Mouse (Mus musculus) kidney, embryonic 16.5 days (tissue): ENCODE measurements around the gene Whamm. TPM values are rescaled to one million over a fixed set of nuclear protein-coding genes. Genes with fewer than 3 reads are reported as not detected.
A peak's percentile ranks its signal among the peaks of the same experiment; 100 is the strongest.

Experiments
- ATAC-seq: fragments of 200-750 bp; cut with Nextera tagmentation; 2 replicates; pipeline ENCODE4 v1.8.0; 2017; ENCODE audit warnings: moderate TSS enrichment; ENCODE audit not compliant: low FRiP score, low TSS enrichment
- H3K27ac ChIP-seq: fragments of 300-500 bp; sonication (generic); 2 replicates; pipeline ENCODE4 v1.5.1; 2014; ENCODE audit warnings: low read length
- H3K27me3 ChIP-seq: fragments of 300-500 bp; sonication (generic); 2 replicates; pipeline ENCODE4 v1.6.1; 2014; ENCODE audit warnings: low read length, control low read depth, mixed read lengths; ENCODE audit not compliant: insufficient read depth
- H3K36me3 ChIP-seq: fragments of 300-500 bp; sonication (generic); 2 replicates; pipeline ENCODE4 v1.6.1; 2014; ENCODE audit warnings: low read length, control low read depth, mixed read lengths; ENCODE audit not compliant: insufficient read depth
- H3K4me1 ChIP-seq: fragments of 300-500 bp; sonication (generic); 2 replicates; pipeline ENCODE4 v1.6.1; 2014; ENCODE audit warnings: low read length, control low read depth, mixed read lengths; ENCODE audit not compliant: insufficient read depth
- H3K4me2 ChIP-seq: fragments of 300-500 bp; sonication (generic); replicated peaks from 2 replicates; pipeline ENCODE4 v1.6.1; 2014; ENCODE audit warnings: low read depth, low read length
- H3K4me3 ChIP-seq: fragments of 300-500 bp; sonication (generic); 2 replicates; pipeline ENCODE4 v1.5.1; 2014; ENCODE audit warnings: mild to moderate bottlenecking, low read length
- H3K9ac ChIP-seq: fragments of 300-500 bp; sonication (generic); replicated peaks from 2 replicates; pipeline ENCODE4 v1.6.1; 2014; ENCODE audit warnings: low read length
- H3K9me3 ChIP-seq: fragments of 300-500 bp; sonication (generic); 2 replicates; pipeline ENCODE4 v1.6.1; 2016; ENCODE audit warnings: low read length, control low read depth
- WGBS: fragments of 180-500 bp; shearing (Covaris S2); extraction: QIAGEN DNeasy Blood & Tissue Kit; methylation state at CpG from one replicate; pipeline ENCODE4 v1.1.7; 2014; 5-methylcytosine and 5-hydroxymethylcytosine counted together
- microRNA counts: library from miRNA; unstranded; fragments of <30 nt; microRNA quantifications from one replicate; lab custom pipeline; 2016
- polyA plus RNA-seq: library from polyadenylated mRNA; unstranded; fragments of >200 nt; fragmentation: Nextera tagmentation; extraction: Ambion mirVana; gene quantifications from 2 replicates; pipeline ENCODE4 v1.2.1, GENCODE M21; 2015

Gene Whamm
- polyA plus RNA-seq, 1 experiment from 2014 or later: 3.4 TPM

GRCm38 (mm10) chr7:81641101-81641500 lies 70.0 kb downstream of the Whamm start:
- no peaks in the 10 kb centered on the region for H3K9me3 ChIP-seq
- no peak overlapping the region for H3K27ac ChIP-seq
- no peaks in the 10 kb centered on the region for H3K27me3 ChIP-seq
- H3K4me2 ChIP-seq: no peak overlapping the region
- H3K36me3 ChIP-seq: no peaks in the 10 kb centered on the region
- no peak for ATAC-seq
- no peak overlapping the region for H3K4me3 ChIP-seq
- no peak overlapping the region for H3K9ac ChIP-seq
- no peaks in the 10 kb centered on the region for H3K4me1 ChIP-seq
- WGBS: 68% methylated on average over 6 of the region's 6 CpGs

- no peak overlapping the region for H3K9ac ChIP-seq
- no peak for ATAC-seq
- WGBS: 63% methylated on average over 7 of the region's 7 CpGs
- no peaks in the 10 kb centered on the region for H3K36me3 ChIP-seq
- H3K4me1 ChIP-seq: no peaks in the 10 kb centered on the region
- no peak overlapping the region for H3K4me3 ChIP-seq
- H3K27ac ChIP-seq: no peak overlapping the region
- H3K9me3 ChIP-seq: no peaks in the 10 kb centered on the region
- no peaks in the 10 kb centered on the region for H3K27me3 ChIP-seq
- H3K4me2 ChIP-seq: no peak overlapping the region
These were observed 73.6 kb downstream of the Whamm start for GRCm38 (mm10) chr7:81644551-81645235.

MicroRNAs within 50 kb of the gene (microRNA counts, 519-probe panel; counts per million panel counts)
- microRNA mmu-miR-1839-3p (lab: Ali Mortazavi, UCI) (971 counts per million, percentile 37 among the panel's probes with 10 or more counts), microRNA mmu-miR-1839-5p (lab: Ali Mortazavi, UCI) (2,929 counts per million, percentile 69 among the panel's probes with 10 or more counts)

Other genes with a start within 250 kb of the Whamm start
- 1,196 and 1,210 TPM in 2 replicates for gene Rps17, start 226.0 kb upstream of the Whamm start, polyA plus RNA-seq
- gene Cpeb1, start 115.8 kb upstream of the Whamm start, polyA plus RNA-seq: 0.76 and 0.85 TPM in 2 replicates
- gene Ap3b2, start 77.3 kb upstream of the Whamm start, polyA plus RNA-seq: 1.0 and 1.5 TPM in 2 replicates
- gene BC048679, start 73.0 kb upstream of the Whamm start, polyA plus RNA-seq: not detected in 2 replicates
- gene Fsd2, start 4.3 kb upstream of the Whamm start, polyA plus RNA-seq: 0.19 and 0.27 TPM in 2 replicates
- 10.3 and 11.7 TPM in 2 replicates for gene Homer2, start 136.3 kb downstream of the Whamm start, polyA plus RNA-seq
- gene Ramac, start 191.7 kb downstream of the Whamm start, polyA plus RNA-seq: 125 and 139 TPM in 2 replicates
- gene 3110040N11Rik, start 218.2 kb downstream of the Whamm start, polyA plus RNA-seq: 47.4 and 51.8 TPM in 2 replicates